Mouse (Mus musculus) limb, embryonic 10.5 days (tissue): ENCODE measurements at regions not wholly inside any gene's neighbourhood (a gene's known extent, or its start where the extent isn't known, plus 50 kb on each side); places are given as distances from the start of the nearest gene placed in this dataset.

Experiments used
- DNase-seq: peaks from one replicate; pipeline ENCODE4 v3.0.0-alpha.2; 2017; ENCODE audit warnings: low spot score
- H3K27ac ChIP-seq: fragments of 300-500 bp; sonication (generic); 2 replicates; pipeline ENCODE4 v1.5.1; 2016; ENCODE audit warnings: mild to moderate bottlenecking
- H3K27me3 ChIP-seq: fragments of 300-500 bp; sonication (generic); 2 replicates; pipeline ENCODE4 v1.6.1; 2016; ENCODE audit warnings: low read depth, mild to moderate bottlenecking; ENCODE audit not compliant: poor library complexity, severe bottlenecking
- H3K36me3 ChIP-seq: fragments of 300-500 bp; sonication (generic); 2 replicates; pipeline ENCODE4 v1.6.1; 2016; ENCODE audit warnings: mild to moderate bottlenecking, moderate library complexity
- H3K4me1 ChIP-seq: fragments of 300-500 bp; sonication (generic); 2 replicates; pipeline ENCODE4 v1.6.1; 2016
- H3K4me3 ChIP-seq: fragments of 300-500 bp; sonication (generic); 2 replicates; pipeline ENCODE4 v1.5.1; 2016; ENCODE audit warnings: mild to moderate bottlenecking, moderate library complexity
- H3K9me3 ChIP-seq: fragments of 300-500 bp; sonication (generic); replicated peaks from 2 replicates; pipeline ENCODE4 v1.6.1; 2016; ENCODE audit warnings: mild to moderate bottlenecking
- WGBS: fragments of 180-500 bp; shearing (Covaris S2); methylation state at CpG from one replicate; pipeline ENCODE4 v1.1.7; 2016; 5-methylcytosine and 5-hydroxymethylcytosine counted together

DNA sequence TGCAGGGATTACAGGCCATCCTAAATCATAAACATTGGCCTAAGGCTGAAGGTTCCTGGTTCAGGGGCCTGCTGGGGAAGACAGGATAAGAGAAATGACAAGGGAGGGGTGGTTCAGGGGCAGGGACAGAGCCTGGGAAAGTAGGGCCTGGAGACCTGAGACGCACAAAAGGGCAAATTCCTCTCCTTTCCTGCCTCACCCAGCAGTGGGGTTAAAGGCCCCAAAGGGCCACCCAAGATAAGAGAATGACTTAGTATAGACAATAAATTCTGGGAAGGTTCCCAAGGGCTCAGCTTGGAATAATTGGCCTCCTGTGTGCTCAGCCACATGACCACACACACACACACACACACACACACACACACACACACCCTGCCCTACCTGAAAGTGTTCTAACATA, 56.2 kb upstream of the Laptm4a start:
- DNase-seq = no peak
- 33% methylated on average over 1 of the region's 1 CpGs for whole genome bisulfite sequencing
- no peak overlapping the region; the same call in 1 of the 2 replicates for H3K27ac ChIP-seq

GRCm38 (mm10) chr12:8867104-8867503, 54.4 kb upstream of the Laptm4a start:
- 63% methylated on average over 1 of the region's 1 CpGs for WGBS
- DNase-seq = no peak
- H3K9me3 ChIP-seq = no peaks in the 10 kb centered on the region
- no peaks in the 10 kb centered on the region for H3K27me3 ChIP-seq
- no peak overlapping the region for H3K4me3 ChIP-seq
- peaks cover 35% of the 10 kb centered on the region for H3K4me1 ChIP-seq
- no peaks in the 10 kb centered on the region for H3K36me3 ChIP-seq
- H3K27ac ChIP-seq = no peak overlapping the region

More for the DNA sequence above, 56.2 kb upstream of the Laptm4a start:
- no peaks in the 10 kb centered on the region for H3K9me3 ChIP-seq
- H3K27me3 ChIP-seq = no peaks in the 10 kb centered on the region
- peaks cover 53% of the 10 kb centered on the region for H3K4me1 ChIP-seq
- no peak overlapping the region for H3K4me3 ChIP-seq
- H3K36me3 ChIP-seq = no peaks in the 10 kb centered on the region

DNA sequence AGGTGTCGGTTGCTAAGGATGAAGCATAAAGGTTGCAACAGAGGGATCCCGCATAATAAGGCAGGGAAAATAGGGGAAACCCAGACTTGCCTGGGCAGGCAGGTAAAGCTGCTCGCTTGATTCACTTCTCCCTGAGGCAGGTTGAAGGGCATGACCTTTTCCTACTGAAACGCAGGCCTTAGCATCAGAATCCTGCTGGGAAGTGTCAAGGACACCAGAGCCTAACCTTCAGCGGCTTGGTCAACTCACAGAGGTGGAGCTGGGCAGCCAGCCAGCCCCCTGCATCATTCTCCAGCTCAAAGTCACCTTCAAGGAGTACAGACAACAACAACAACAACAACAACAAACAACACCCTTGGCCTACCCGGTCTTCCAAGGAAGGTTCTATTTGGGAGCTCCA, 52.8 kb upstream of the Laptm4a start:
- Histone ChIP-seq H3K27ac (no peak overlapping the region), H3K9me3 (no peaks in the 10 kb centered on the region), H3K27me3 (no peaks in the 10 kb centered on the region), H3K36me3 (no peaks in the 10 kb centered on the region), H3K4me1 (peaks cover 27% of the 10 kb centered on the region), H3K4me3 (no peak overlapping the region)
- DNase-seq = no peak
- 63% methylated on average over 6 of the region's 6 CpGs for WGBS

GRCm38 (mm10) chr12:8869190-8869589, 52.3 kb upstream of the Laptm4a start:
- Histone ChIP-seq H3K27ac (no peak overlapping the region), H3K36me3 (no peaks in the 10 kb centered on the region), H3K27me3 (no peaks in the 10 kb centered on the region), H3K4me1 (peaks cover 22% of the 10 kb centered on the region), H3K4me3 (no peak overlapping the region), H3K9me3 (no peaks in the 10 kb centered on the region)
- DNase-seq = no peak
- WGBS = 21% methylated on average over 1 of the region's 1 CpGs
